Mouse (Mus musculus): ENCODE results near the gene Slc10a6. TPM values are rescaled to one million over a fixed set of nuclear protein-coding genes. Genes with fewer than 3 reads are reported as not detected.

Gene Slc10a6
- polyA plus RNA-seq, 1 experiment: 0.88 TPM

DNA sequence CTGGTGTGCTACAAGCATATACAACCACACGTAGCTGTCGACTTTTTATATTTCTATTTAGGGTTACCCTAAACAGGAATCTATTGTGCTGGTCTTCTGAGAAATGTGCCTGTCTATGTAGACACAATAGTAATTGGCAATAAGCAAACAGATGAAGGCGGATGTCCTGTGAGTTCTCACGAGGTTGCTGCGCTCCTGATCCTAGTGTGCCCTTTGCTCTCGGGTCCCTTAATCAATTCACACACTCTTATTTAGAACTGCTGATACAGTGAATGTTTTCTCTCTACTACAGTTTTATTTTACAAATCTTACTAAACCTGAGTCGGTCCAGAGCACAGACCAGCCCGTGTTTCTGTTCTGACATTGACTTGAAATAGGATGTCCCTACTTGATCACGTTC, 68.7 kb downstream of the Slc10a6 start:
- WGBS: 87% methylated on average over 9 of the region's 9 CpGs
- Histone ChIP-seq H3K27ac (ENCODE audit: insufficient read depth, low read depth, low read length) (no peak overlapping the region), H3K4me3 (ENCODE audit: insufficient read depth, low read depth, low read length) (no peak overlapping the region), H3K4me1 (ENCODE audit: control insufficient read depth, insufficient read depth, low read length) (no peaks in the 10 kb centered on the region), H3K36me3 (ENCODE audit: control insufficient read depth, insufficient read depth, low read length) (peaks cover 12% of the 10 kb centered on the region), H3K27me3 (replicated peaks; ENCODE audit: control insufficient read depth, insufficient read depth, low read length) (no peaks in the 10 kb centered on the region)
- TF ChIP-seq POLR2A (IDR thresholded peaks at IDR 0.05; ENCODE audit: low read depth, low read length): no peak
- TF ChIP-seq CTCF (conservative IDR thresholded peaks at IDR 0.05; ENCODE audit: insufficient read depth, insufficient read length, low read depth, low read length): no peak
- DNase-seq: peak; percentile 68

Other genes with a start within 250 kb of the Slc10a6 start
- 23.7 and 28.0 TPM in 2 replicates for gene Ptpn13, start 204.2 kb downstream of the Slc10a6 start, polyA plus RNA-seq (2012; rRNA removed)
- 0.15 TPM in 1 of 2 replicates, not detected in the other for gene 1700016H13Rik, start 26.6 kb upstream of the Slc10a6 start, polyA plus RNA-seq (2012; rRNA removed)
- gene Aff1, start 63.0 kb upstream of the Slc10a6 start, polyA plus RNA-seq (2012; rRNA removed): 13.2 and 16.8 TPM in 2 replicates